Mouse (Mus musculus) inflammation-experienced regulatory T-cells, adult 16 weeks (primary cell): Measurements from ENCODE around the gene Rsph3b. TPM values are rescaled to one million over a fixed set of nuclear protein-coding genes. Genes with fewer than 3 reads are reported as not detected.

ENCODE experiments used
- polyA plus RNA-seq: library from polyadenylated mRNA; unstranded; fragments of 100-300 nt; shearing (Covaris generic); gene quantifications from one replicate; pipeline ENCODE4 v1.2.1, GENCODE M21; 2017

The Rsph3b gene
- polyA plus RNA-seq, result 38.2 TPM

GRCm38 (mm10) chr17:6947984-6948768 lies at the start of gene Rsph3b:
Gene Rsph3b, minus strand, starts transcription at chr17:6948682.

GRCm38 (mm10) chr17:6978287-6979248 lies 30.1 kb upstream of the Rsph3b start, which contains the start of gene Gm49721:
Gene Gm49721, plus strand, starts transcription at chr17:6978904.

DNA sequence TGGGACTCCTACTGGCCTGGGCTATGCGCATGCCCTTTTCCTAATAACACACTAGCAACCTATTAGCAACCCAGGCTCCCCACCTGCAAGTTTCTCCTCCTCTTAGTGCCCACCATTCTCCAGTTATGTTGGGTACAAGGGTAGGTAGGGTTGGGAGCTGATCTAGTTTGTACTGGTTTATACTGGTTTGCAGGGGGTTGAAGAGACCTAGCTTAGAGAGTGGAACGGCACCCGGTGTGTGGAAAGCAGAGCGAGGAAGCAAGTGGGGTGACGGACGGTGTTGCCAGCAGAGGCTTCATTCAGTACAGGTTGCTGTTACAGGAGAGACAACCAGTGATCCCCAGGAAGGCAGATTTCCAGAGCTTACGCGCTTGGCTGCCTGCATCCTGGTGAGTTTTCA lies 21.9 kb upstream of the Rsph3b start, which contains the start of gene Rnaset2b:
Gene Rnaset2b (plus strand): TSS at position 301 of the 400 bp plus-strand sequence.

DNA sequence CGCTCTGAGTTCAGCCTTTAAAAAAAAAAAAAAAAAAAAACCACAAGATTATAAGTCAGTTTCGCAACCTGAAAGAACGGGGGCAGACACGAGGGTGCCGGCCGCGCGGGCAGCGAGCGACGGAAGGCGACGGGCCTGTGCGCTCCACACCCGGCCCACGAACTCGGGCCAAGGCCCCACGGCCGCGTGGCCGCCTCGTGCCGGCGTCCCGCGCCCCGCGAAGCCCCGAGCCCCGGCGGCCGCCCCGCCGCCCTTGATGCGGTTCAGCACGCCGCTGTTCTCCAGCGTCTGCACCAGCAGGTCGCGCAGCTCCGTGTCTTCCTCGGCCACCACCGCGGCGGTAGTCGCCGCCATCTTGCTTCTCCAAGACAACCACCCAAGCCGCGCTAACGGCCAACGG lies 12.3 kb upstream of the Rsph3b start, which contains the start of gene Tagap1:
Gene Tagap1 (minus strand): TSS at position 381 of the 400 bp plus-strand sequence.

Other genes starting within 250 kb of the Rsph3b start
- 386 TPM for gene Ezr, start 165.9 kb downstream of the Rsph3b start, polyA plus RNA-seq
- gene Tagap1, start 12.5 kb upstream of the Rsph3b start, polyA plus RNA-seq, result 10.7 TPM
- gene Rnaset2b, start 22.0 kb upstream of the Rsph3b start, polyA plus RNA-seq, result 697 TPM
- 0.67 TPM for gene Gm49721, start 30.2 kb upstream of the Rsph3b start, polyA plus RNA-seq
- gene Gm1604a, start 76.9 kb upstream of the Rsph3b start, polyA plus RNA-seq, result not detected
- 1.1 TPM for gene Rps6ka2, start 221.4 kb upstream of the Rsph3b start, polyA plus RNA-seq